Mouse (Mus musculus) Muller cell, postnatal 12 days (primary cell): ENCODE results near the gene Cdk17.

ENCODE experiments used
- DNase-seq: peaks from one replicate; pipeline ENCODE4 v3.0.0-alpha.2; 2015; ENCODE audit errors: inconsistent ontology term

Cdk17 gene

DNA sequence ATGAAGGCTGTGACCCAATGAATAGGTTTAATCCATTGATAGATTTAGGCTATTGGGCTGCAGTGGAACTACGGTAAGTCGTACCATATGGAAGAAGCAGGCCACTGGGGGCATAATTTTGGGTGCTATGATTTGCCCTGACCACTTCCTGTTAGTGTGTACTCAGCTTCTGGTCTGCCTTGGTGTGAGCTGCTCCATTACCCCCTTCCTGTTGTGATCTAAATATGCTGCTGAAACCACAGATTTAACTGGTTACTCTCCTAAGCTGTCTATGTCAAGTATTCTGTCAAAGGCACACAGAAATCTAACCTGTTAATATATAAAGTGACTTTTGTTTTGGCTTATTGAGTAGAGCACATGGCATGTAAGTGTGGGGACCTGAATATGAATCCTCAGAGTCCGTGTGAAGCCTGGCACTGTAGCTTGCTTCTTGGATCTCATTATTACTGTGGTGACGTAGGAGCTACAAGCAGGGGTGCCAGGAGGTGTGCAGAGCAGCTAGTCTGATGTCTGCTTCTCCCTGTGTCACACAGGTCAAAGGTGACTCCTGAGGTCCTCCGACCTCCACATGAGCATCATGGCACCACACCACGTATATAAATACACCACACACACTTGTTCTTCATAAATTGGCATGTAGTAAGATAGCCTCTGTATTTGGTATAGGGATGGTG, 10.6 kb downstream of the Cdk17 start:
- DNase-seq = no peak

DNA sequence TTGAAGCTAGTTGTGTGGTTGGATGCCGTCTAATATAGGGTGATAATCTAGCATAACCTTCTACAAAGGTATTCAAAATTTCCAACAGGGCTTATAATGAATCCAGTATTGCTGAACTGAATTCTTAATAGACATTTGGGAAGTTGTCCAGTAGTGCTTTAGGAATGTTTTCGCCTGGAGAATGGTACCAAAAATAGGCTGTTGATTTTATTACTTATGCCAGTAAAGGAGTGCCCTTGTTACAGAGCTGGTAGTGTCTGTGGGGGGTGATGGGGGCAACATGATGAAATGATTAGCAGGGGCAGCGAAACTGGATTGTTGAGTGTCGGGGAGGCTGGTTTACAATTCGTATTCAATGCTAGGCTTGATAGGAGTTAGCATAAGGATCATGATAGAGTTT, 16.8 kb downstream of the Cdk17 start:
- DNase-seq = peak; percentile 67

DNA sequence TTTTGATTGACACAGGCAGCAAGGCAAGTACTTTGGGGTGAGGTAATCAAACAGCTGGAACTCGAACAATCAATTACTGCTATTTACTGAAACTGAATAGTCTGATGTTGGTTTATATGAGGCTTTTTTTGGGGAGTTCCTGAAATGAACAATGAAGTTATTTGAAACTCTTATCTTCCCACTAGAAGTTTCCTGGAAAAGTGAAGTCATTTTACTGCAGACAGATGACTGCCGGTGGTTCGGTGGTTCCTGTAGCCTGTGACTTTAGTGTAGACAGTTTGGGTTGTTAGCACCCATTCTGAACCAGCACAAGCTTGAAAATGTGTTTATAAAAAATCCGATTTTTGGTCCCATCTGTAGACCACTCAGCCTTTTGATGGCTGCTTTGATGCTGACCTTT, 17.2 kb downstream of the Cdk17 start:
- no peak for DNase-seq

DNA sequence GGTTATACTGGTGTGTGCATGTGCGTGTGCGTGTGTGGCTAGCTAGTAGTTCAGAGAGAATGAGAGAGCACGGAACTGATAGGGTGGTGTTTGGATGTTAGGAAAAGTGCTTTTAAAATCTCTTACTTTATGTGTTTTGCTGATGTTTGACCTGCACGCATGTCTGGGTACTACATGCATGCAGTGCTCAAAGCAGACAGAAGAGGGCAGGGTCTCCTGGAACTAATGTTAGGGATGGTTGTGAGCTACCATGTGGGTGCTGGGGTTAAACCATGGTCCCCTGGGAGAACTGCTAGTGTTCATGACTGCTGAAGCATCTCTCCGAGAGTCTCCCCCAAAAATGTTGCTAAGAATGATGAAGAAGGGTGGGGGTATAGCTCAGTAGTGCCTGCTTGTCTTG, 18.0 kb downstream of the Cdk17 start:
- DNase-seq = no peak

DNA sequence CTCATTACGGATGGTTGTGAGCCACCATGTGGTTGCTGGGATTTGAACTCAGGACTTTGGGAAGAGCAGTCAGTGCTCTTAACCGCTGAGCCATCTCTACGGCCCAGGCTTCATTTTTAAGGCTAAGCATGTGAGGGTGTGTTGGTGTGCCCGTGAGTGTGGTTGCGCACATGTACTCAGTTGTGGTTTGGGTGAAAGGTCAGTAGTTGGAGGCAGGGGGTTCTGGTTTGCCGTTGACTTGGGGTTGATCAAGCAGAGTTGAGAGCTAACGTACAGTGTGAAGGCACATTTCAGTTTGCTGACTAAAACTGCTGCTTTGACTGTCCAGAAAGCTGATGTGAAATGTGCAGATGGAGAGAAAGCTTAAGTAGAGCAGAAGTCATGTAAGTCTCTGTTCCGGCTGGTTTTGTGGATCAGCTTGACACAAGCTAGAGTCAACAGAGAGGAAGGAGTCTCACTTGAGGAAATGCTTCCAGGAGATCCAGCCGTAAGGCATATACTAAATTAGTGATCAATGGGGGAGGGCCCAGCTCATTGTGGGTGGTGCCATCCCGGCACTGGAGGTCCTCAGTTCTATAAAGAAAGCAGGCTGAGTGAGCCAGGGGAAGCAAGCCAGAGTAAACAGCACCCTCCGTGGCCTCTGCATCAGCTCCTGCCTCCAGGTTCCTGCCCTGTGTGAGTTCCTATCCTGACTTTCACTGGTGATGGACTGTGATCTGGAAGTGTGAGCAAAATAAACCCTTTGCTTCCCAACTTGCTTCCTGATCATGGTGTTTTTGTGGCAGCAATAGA, 19.2 kb downstream of the Cdk17 start:
- no peak for DNase-seq

DNA sequence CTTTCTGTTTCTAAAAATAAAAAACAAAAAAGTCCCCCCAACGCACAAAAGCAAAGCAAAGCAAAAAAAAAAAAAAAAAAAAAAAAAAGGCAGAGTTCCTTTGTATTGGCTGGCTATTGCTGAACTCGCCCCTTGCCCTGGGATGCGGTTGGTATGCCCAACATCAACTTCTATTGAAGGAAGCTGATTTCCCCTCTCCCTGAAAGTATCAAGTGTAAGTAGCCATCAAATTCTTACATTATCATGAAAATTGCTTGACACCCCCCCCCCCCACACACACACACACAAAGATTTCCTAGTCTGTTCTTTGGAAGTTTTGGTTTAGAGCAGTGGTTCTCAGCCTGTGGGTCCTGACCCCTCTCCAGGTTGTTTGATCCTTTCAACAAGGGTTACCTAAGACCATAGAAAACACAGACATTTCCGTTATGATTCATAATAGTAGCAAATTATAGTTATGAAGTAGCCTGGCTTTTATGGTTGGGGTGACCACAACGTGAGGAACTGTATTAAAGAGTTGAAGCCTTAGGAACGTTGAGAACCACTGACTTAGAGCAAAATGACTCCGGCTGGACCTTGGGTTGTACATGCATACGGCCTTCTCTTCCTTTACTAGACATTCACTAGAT, 23.8 kb downstream of the Cdk17 start:
- no peak for DNase-seq

DNA sequence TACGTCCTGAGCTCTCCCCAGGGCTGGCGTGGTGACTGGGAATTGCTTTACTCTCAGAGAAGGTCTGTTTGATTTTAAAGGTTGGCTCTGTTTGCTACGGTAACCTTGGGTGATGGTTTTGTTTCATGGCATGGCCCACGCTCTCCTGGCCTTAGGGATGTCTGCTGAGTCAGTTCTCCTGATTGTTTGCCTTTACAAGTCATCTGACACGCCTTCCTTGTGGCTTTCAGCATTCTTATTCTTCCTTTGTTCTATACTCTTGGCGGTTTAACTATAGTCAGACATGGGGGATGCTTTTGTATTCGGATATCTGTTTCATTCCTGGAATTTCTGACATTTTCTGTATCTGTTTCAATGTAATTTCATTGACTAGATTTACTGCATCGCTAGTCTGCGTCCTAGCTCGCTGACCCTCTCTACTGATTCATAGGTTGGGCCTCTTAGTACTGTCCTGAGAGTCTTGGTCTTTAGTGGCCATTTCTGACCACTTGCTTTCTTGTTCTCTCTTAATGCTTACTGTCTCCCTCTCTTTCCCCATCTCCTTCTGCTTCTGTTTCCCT, 27.8 kb downstream of the Cdk17 start:
- DNase-seq = peak; percentile 90

DNA sequence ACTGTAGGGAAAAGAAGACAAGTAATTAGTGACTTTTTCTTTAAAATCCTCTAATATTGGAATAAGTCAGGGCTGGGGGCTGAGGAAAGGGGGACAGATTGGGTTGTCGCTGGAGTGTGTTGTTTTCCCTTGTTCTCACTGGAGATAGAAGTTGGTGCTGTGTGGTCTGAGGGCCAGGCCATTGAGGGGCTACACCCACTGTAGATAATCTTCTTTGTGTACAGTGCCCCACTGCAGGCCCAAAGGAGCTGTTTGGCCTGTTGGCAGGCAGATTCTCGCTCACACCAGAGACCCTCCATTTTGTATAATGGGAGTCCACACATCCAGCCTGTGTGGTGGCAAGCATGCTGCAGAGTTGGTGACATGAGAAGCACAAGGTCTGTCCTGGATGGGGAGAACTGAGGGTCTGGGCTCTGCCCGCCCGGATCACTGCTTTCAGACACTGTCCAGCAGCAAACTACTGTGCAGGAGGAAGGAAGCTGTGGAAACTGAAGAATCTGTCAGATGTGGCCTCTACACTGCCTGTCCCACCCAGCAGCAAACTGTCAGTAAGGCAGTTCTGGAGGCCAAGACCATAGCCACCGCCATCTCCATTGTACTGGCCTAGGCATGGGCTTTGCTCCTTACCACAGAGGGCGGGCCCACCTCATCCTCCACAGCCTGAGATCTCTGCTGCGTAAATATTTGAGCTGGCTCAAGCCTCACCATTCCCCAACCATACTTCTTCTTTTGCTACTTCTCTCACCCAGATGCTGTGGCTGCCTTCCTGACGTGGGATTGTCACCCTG, 30.0 kb downstream of the Cdk17 start:
- no peak for DNase-seq

DNA sequence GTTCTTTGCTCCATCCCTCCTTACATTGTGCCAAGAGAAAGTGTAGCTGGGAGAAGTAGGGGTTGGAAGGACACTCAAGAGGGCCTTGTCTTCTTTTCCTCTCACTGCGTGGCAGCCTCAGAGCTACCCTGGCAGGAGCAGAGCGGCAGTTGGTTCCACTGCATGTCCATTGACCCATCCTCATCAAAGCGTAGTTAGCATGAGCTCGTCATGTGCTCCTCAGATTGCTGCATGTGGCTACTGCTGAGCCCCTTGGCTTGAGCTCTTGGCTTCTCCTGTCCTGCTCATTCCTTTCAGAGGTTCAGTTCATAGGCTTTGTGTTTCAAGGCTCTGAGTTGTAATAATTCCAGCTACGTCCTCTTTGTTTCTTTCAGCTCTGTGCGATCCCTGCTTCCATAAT, 36.4 kb downstream of the Cdk17 start:
- DNase-seq = peak; percentile 31

DNA sequence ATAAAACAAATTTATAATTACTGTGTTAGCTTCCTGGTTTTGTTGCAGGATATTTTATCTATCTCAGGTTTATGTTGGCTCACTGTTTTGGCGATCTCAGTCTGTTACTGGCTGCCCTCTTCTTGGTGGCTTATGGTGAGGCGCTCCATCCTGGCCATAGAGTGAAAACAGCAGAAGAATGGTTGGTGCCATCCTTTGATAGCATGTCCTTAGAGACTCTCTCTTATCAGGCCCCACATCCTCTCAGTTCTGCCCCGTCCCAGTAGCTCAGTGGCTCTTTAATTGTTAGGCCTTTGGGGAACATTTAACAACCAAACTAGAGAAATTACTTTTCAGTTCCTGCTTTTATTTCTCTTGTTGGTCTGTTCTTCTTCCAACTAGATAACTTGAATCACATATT, 38.3 kb downstream of the Cdk17 start:
- no peak for DNase-seq

DNA sequence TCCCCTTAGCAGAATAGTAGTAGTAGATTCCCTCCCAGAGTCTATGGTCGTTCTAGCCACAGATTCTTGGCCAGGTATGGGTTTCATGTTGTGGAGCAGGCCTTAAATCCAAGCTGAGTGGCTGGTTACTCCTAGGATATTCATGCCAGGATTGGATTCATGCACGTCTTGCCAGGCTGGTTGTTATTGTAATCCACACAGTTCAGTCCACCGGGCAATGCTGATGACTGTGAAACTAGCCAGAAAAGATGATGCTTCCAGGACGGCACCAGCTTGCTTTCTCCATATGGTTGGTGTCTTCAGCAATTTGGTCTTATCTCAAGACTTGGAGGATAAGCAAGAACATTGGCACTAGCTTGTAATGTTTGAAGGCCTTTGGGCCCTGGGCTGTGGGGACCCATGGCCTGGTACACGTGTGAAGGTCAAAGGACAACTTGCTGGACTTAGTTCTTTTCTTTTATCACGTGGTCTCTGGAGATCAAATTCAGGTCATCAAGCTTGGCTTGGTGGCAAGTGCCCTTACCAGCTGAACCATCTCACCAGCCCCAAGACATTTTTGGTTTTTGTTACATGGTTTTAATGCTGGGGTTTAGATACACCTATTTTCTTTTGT, 41.3 kb downstream of the Cdk17 start:
- DNase-seq = no peak

DNA sequence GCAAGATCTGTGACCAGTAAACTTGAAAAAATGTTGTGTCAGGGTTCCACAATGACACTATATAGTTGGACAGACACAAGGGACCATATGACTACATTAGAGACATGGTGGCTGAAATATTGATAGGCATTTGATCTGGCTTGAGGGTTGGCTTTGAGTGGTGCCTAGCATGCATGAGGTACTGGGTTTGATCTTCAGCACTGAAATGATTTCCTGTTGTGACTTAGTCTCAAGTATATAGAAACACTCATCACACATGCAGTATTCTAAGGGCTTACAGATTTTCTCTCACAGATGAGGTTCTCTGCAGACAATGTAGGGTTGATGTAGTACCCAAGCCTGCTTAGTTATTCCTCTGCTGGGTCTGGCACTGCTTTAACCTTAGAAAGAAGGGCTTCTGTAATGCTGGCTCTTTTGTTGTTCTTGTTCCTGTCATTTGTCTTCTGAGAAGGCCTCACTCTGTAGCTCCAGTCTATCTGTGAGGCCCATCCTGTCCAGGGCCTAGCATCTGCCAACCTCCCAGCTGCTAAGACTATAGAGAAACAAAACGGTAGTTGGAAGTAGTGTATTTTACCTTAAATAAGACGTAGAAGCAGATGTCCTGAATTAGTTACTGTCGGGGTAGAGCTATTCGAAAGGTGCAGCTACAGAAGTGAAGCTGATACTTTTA, 44.7 kb downstream of the Cdk17 start:
- no peak for DNase-seq

DNA sequence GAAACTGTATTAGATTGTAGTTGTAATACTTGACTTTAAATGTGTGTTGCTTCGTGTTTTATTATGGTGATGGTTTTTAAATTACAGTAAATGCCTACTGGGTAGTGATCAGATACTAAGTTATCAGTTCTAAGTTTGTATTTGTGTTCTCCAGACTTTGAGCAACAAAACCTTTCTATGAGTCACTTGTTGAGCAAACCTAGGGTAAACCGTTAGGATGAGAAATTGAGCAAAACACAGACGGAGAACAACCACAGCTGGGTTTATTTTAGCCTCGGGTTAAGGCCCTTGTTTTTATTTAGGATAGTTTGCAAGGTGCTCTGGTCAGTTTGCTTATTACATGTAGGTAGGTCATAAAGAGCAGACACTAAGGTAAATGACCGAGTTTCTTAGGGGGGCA, 46.5 kb downstream of the Cdk17 start:
- no peak for DNase-seq

DNA sequence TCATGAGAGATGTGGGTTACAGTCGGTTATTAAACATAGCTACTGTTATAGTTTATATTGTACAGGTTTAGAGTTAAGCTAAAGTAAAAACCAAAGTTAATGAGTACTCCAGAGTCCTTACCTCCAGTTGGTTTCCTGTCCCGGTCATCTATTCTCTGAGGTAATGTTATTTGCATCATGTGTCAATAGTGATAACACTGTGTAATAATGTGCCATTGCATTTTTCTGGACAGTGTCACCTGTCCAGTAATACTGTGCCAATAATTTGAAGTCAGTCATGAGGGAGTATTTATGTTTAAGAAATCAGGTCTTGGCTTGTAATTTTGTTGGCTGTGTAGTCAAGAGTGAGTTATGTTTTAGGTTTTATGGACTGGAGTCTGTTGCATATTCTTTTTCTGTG, 52.0 kb downstream of the Cdk17 start:
- DNase-seq = no peak

DNA sequence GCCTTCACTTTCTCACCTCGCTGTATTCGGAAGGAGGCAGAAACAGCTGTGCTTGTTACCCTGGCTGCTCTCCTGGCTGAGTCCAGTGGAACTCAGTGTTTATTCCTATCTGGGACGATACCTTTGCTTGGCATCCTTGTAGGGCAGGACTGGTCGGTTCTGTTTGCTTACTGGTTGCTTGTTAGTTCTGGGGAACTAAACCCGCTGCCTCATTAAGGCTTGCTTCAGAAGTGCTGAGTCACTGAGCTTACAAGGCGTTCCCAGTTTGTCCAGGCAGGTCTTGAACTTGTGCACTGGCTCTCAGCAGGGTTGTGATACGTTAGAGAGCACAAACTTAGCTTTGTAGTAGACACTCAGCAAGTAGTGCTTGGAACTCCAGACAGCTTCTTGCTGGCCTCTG, 52.7 kb downstream of the Cdk17 start:
- no peak for DNase-seq

DNA sequence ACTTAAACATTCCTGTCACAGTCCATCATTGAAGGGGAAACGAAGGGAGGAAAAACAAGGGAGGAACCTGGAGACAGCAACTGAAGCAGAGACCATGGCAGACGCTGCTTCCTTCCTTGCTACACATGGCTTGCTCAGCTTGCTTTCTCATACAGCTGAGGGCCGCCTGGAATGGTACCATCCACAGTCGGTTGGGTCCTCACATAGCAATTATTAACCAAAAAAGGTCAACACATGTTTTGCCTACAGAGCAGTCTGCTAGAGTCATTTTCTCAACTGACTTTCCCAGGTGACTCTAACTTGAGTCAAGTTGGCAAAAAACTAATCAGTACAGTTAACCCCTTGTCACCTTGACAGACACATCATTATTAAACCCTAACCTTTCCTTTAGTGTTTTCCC, 53.6 kb downstream of the Cdk17 start:
- no peak for DNase-seq

DNA sequence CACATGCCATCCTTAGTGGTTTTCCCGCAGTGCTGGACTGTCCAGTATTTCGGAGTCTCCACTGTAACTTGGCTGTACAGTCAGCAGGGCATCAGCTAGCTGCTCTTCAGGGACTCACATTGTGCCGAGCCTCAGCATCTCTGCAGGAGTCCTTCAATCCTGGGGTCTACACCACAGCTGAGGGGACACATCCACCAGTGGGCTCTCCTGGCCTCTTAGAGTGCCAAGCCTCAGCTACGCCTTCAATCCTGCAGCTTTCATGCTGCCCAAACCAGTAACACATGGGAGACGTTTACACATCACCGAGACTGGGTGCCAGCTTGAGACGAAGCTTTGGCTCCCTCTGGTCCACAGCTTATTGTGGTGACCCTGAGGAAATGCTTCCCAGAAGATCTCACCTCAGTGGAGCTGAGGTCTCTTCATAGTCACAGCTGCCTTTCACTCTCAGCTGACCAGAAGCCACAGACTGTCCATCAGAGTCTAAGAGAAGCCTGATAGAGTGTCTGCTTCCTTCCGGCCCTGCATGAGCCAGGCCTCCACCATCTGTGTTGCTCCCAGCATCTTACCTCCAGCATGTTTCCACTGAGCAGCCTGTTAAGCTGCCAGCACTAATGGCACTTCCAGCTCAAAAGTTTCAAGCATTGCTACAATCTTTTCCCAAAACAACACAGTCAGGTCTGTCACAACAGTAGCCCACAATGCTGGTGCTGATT, 54.5 kb downstream of the Cdk17 start:
- no peak for DNase-seq

DNA sequence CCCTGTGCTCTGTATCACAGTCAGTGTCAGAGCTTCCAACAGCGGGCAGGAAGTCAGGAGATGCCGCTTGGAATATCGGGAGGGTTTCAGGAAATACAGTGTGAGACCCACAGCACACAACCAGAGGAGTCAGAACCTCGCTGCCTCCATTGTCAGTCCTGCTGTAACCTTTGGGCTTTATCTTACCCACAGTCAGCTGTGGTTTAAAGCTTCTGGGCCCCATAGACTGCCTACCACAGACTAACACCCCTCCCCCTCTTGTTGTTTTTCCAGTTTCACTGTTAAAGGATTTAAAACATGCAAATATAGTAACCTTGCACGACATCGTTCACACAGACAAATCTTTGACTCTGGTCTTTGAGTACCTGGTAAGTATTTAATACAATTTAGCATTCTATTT, 65.1 kb downstream of the Cdk17 start:
- no peak for DNase-seq

DNA sequence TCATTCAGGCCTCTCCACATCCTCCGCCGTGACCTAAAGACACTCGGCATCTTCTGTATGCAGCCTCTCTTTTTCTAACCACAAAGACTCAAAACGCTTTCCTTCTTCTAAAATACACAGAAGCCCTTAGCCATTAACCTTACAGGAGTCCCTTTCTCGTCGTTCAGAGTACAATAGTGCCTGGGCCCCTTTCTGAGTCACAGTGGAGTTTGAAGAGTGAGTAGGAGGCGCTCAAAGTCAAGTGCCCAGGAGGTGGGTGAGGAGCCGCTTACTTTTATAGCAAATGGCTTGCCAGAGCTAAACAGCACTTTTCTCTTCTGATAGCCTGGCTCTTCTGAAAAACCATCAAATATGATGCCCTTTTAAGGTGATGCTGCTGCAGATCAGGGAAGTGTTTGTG, 67.2 kb downstream of the Cdk17 start:
- DNase-seq = no peak

DNA sequence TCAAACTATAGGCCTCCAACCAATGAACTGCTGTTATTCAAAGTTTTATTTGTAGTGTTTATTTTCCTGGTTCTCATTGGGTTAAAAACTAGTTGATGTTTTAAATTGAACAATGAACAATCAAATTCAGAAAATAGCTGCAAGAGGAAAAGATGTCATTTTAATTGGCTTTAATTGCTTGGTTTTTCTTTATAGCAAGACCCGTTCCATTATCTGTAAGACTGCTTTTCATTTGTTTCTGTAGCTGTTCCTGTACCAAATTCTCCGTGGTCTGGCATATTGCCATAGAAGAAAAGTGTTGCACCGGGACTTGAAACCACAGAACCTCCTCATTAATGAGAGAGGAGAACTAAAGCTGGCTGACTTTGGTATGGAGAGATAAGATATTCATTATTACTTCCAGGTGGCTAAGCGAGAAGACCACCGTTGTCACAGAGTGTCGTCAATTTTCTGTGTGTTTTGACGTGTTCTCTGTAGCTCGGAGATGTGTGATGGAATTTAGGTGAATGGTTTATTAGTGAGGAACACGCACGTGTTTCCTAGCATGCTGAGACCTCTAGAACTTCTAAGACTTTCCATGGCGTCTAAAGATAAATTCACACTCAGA, 67.8 kb downstream of the Cdk17 start:
- peak; percentile 95 for DNase-seq
